Mouse (Mus musculus): ENCODE measurements at regions not wholly inside any gene's neighbourhood (a gene's known extent, or its start where the extent isn't known, plus 50 kb on each side); places are given as distances from the start of the nearest gene placed in this dataset.

DNA sequence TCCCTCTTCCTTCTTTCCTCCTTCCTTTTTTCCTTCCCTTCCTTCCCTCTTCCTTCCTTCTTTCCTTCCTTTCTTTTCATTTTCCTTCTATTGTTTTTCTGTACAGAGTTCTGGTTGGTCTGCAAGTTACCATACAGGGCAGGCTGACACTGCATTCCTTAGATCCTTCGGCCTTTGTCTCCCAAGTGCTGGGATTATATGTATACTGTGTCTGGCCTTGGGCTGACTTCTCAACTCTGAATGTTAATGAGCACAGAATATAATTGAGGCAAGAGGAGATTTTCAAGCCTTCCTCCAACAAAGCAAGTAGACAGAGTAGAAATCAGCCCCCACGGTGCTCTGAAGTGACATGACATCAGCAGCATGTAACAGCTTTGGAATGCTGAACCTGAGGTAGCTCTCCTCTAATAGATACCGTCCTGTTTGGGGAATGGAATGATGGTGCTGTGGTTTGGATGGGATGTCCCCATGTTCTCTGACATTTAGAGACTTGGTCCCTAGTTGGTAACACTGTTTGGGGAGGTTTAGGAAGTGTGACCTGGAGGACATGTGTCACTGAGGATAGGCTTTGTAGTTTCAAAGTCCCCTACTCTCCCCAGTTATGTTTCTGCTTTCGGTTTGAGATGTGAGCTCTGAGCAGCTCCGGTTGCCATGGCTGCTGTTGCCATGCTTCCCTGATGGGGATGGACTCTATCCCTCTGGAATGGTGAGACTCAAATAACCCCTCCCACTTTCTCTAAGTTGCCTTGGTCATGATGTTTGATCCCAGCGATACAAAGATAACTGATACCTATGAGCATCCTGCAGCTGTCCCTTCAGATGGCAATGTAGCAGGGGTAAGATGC is 178.1 kb downstream of the Dact1 start:
- peaks cover 4% of the 10 kb centered on the region for H3K4me1 ChIP-seq
- WGBS, result 53% methylated on average over 6 of the region's 6 CpGs
- no peak overlapping the region for H3K4me3 ChIP-seq
- no peaks in the 10 kb centered on the region for H3K27me3 ChIP-seq
- ATAC-seq (replicated peaks), result peak; percentile 48; the same call in 1 of the 2 replicates
- H3K27ac ChIP-seq (replicated peaks), result no peak overlapping the region
- H3K9me3 ChIP-seq, result no peaks in the 10 kb centered on the region
- no peak overlapping the region for H3K4me2 ChIP-seq (replicated peaks)
- H3K36me3 ChIP-seq, result no peaks in the 10 kb centered on the region
- no peak overlapping the region for H3K9ac ChIP-seq (replicated peaks)

DNA sequence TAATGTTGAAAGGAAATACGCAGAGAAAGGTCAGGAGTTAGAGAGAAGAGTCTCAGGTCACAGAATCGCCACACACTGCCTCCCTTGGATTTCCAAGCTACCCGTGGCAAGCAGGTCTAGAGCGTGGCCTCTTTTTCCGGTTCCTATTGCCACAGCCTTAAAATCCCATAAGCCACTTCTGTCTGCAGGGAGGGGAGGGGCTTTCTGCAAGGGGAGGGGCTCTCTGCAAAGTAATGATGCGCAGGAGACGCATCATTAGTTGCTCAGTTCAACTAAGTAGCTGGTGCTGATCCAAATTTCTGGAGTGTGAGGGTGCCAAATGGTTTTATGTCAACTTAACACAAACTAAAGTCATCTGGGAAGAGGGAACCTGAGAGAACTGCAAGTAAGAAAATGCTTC is 179.6 kb downstream of the Dact1 start:
- Histone ChIP-seq H3K9me3 (no peaks in the 10 kb centered on the region), H3K9ac (replicated peaks) (no peak overlapping the region), H3K4me1 (peaks cover 8% of the 10 kb centered on the region), H3K27me3 (no peaks in the 10 kb centered on the region), H3K36me3 (no peaks in the 10 kb centered on the region), H3K27ac (replicated peaks) (no peak overlapping the region), H3K4me2 (replicated peaks) (no peak overlapping the region), H3K4me3 (no peak overlapping the region)
- ATAC-seq (replicated peaks), result no peak
- WGBS, result 80% methylated on average over 7 of the region's 7 CpGs

DNA sequence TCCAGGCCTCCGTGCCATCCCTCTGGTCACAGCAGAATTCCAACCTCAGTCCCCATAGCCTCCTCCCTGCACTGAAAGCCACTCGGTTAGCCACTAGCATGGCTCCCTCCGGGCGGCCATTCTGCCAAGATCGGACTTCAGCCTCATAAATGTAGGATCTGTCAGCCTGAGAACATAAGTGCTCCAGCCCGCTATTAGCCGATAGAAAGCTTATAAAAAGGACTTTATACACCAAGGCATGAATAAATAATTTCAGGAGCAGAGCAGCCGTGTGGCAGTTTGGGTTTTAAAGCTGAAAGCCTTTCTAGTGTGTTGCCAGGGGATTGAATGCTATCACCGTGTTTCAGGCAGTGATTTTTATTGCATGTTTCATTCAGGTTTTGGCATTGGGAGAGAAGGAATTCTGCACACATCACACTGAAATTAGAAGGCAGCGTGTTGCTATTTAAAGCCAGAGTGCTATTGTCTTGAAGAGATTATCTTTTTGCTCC is 185.2 kb downstream of the Dact1 start:
- no peaks in the 10 kb centered on the region for H3K9me3 ChIP-seq
- H3K9ac ChIP-seq (replicated peaks), result no peak overlapping the region; the same call in 1 of the 2 replicates
- peak overlapping the region; percentile 75 for H3K27ac ChIP-seq (replicated peaks)
- no peak overlapping the region for H3K4me3 ChIP-seq
- 40% methylated on average over 10 of the region's 10 CpGs for WGBS
- no peaks in the 10 kb centered on the region for H3K27me3 ChIP-seq
- peaks cover 20% of the 10 kb centered on the region for H3K4me1 ChIP-seq
- no peaks in the 10 kb centered on the region for H3K36me3 ChIP-seq
- H3K4me2 ChIP-seq (replicated peaks), result peak overlapping the region; percentile 15
- 0 out of 2 replicates have a peak, but pooled peaks have one; percentile 18 for ATAC-seq (replicated peaks)

DNA sequence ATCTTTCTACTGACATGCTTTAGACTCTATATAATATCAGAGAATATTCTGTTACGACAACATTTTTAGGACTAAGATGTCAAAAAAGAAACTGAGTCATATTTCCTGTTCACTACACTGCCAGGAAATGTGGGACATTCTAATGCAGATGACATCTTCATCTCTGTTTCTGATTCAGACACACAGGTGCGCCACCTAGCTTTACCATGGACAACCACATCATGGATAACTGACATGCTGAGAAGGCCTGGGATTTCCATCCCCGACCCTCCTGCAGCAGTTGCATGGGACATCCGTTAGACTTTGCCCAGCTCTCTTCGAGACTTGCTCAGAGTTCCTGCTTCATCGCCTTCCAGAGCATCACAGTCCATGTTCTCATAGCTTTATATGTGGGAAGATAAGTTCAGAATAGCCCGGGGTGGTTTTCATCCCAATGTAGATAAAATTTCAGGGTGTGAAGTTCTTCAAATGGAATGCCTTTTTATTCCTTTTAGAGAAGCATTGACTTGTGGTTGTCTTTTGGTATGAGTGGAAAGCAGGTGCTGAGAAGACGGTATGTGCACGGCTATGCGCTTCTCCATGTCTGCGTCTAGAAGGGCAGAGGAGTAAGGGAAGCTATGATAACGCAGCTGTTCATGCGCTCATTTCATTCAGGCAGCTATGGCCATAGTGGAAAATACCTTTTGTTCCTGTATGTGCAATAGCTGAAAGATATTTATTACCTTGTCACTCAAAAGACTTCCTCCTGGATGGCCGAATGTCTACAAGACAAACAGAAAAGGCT is 188.8 kb downstream of the Dact1 start:
- Histone ChIP-seq H3K4me2 (replicated peaks) (no peak overlapping the region), H3K4me3 (no peak overlapping the region)
- WGBS, result 74% methylated on average over 14 of the region's 14 CpGs

DNA sequence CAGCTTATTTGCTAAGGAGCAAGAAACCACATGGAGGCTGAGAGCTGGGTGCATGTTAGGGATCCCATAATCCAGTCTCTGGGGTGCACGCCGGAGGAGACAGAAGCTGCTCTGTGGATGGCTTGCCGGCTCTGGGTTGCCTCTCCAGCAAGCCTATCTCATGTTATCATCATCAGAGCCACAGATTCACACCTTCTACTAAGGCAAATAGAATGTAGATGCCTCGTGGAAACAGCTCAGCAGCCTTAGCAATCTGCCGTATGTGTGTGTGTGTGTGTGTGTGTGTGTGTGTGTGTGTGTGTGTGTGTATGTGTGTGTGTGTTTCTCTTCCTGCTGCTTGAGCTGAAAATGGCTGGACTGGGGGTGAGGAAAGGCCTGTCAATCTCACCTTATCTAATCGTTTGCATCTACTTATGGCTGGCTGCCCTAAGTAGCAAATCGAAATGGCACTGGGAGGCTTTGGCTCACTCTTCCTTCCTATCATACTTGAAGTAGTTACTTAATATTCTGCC is 191.7 kb downstream of the Dact1 start:
- H3K36me3 ChIP-seq, result no peaks in the 10 kb centered on the region
- H3K4me1 ChIP-seq, result peaks cover 9% of the 10 kb centered on the region
- no peak overlapping the region for H3K9ac ChIP-seq (replicated peaks)
- ATAC-seq (replicated peaks), result no peak; the same call in 1 of the 2 replicates
- H3K4me3 ChIP-seq, result no peak overlapping the region
- no peaks in the 10 kb centered on the region for H3K27me3 ChIP-seq
- H3K27ac ChIP-seq (replicated peaks), result peak overlapping the region; percentile 63
- H3K9me3 ChIP-seq, result no peaks in the 10 kb centered on the region
- WGBS, result 52% methylated on average over 7 of the region's 7 CpGs
- H3K4me2 ChIP-seq (replicated peaks), result no peak overlapping the region

More for the DNA sequence above, 188.8 kb downstream of the Dact1 start:
- no peaks in the 10 kb centered on the region for H3K9me3 ChIP-seq
- H3K27me3 ChIP-seq, result no peaks in the 10 kb centered on the region
- H3K9ac ChIP-seq (replicated peaks), result no peak overlapping the region
- H3K27ac ChIP-seq (replicated peaks), result no peak overlapping the region
- H3K4me1 ChIP-seq, result peaks cover 29% of the 10 kb centered on the region
- no peaks in the 10 kb centered on the region for H3K36me3 ChIP-seq
- no peak for ATAC-seq (replicated peaks)

DNA sequence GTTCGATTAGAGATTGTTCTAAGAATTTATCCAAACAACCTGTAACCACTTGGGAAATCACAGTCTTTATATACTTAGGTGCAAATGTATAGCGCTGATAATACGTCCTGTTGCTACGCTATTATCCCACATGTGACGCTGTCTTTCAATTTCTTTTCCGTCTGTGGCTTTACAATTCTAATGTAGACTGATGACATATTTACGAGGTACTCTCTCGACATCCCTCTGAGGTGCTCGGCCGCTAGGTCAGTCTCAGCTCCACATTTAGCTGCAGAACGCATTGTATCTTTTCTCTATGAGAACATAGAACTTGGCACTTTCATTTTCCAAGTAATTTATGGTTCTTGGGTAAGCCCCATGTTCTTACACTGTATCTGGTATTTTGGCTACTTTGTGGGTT is 193.6 kb downstream of the Dact1 start:
- no peak overlapping the region for H3K9ac ChIP-seq (replicated peaks)
- H3K27ac ChIP-seq (replicated peaks), result no peak overlapping the region
- no peaks in the 10 kb centered on the region for H3K9me3 ChIP-seq
- H3K4me2 ChIP-seq (replicated peaks), result no peak overlapping the region
- no peak for ATAC-seq (replicated peaks)
- H3K4me3 ChIP-seq, result no peak overlapping the region
- H3K36me3 ChIP-seq, result no peaks in the 10 kb centered on the region
- H3K27me3 ChIP-seq, result no peaks in the 10 kb centered on the region
- 85% methylated on average over 11 of the region's 11 CpGs for WGBS
- peaks cover 9% of the 10 kb centered on the region for H3K4me1 ChIP-seq

DNA sequence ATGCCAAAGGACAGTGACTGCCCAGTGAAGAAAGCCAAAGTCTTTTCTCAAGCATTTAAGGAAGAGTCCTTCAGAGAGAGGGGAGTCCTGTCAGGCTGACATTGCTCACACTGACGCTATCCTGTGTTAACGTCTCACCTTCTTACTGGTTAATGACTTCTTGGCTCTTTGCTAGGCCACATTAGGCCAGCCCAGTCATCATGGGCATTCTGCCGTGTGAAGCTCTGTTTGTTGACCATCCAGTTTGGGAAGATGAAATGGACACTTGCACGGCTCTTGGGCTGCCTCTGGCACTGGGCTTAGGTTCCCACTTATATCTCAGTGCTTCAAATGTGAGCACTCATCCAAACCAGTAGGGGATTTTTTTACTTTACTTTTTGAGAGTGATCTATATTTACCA is 196.5 kb downstream of the Dact1 start:
- no peak overlapping the region for H3K9ac ChIP-seq (replicated peaks)
- no peak for ATAC-seq (replicated peaks)
- 77% methylated on average over 4 of the region's 4 CpGs for WGBS
- no peak overlapping the region for H3K4me3 ChIP-seq
- H3K4me2 ChIP-seq (replicated peaks), result no peak overlapping the region
- H3K9me3 ChIP-seq, result no peaks in the 10 kb centered on the region
- H3K27me3 ChIP-seq, result no peaks in the 10 kb centered on the region
- H3K27ac ChIP-seq (replicated peaks), result no peak overlapping the region
- no peaks in the 10 kb centered on the region for H3K36me3 ChIP-seq
- H3K4me1 ChIP-seq, result peaks cover 5% of the 10 kb centered on the region

DNA sequence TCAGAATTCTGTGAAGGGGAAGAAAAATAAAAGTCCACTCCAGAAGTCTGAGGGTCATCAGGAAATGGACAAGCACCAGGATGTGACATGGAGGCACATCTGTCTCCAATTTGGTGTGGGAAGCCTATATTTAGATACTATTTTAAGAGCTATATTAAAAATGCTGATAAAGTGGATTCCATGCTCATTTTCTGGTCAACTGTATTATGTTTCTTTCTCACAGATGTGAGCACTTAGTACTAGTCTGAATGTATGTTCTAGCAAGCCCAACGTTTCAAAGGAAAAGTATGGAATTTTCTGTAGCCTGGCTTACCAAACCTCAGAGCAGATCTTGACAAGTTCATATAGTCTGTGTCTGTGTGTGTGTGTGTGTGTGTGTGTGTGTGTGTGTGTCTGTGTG is 197.0 kb downstream of the Dact1 start:
- H3K27ac ChIP-seq (replicated peaks), result no peak overlapping the region
- H3K9me3 ChIP-seq, result no peaks in the 10 kb centered on the region
- H3K27me3 ChIP-seq, result no peaks in the 10 kb centered on the region
- H3K4me3 ChIP-seq, result no peak overlapping the region
- 90% methylated on average over 1 of the region's 1 CpGs for WGBS
- no peak overlapping the region for H3K4me2 ChIP-seq (replicated peaks)
- no peak for ATAC-seq (replicated peaks)
- no peaks in the 10 kb centered on the region for H3K36me3 ChIP-seq
- H3K4me1 ChIP-seq, result peaks cover 1% of the 10 kb centered on the region; the same call in 1 of the 2 replicates
- no peak overlapping the region for H3K9ac ChIP-seq (replicated peaks)

DNA sequence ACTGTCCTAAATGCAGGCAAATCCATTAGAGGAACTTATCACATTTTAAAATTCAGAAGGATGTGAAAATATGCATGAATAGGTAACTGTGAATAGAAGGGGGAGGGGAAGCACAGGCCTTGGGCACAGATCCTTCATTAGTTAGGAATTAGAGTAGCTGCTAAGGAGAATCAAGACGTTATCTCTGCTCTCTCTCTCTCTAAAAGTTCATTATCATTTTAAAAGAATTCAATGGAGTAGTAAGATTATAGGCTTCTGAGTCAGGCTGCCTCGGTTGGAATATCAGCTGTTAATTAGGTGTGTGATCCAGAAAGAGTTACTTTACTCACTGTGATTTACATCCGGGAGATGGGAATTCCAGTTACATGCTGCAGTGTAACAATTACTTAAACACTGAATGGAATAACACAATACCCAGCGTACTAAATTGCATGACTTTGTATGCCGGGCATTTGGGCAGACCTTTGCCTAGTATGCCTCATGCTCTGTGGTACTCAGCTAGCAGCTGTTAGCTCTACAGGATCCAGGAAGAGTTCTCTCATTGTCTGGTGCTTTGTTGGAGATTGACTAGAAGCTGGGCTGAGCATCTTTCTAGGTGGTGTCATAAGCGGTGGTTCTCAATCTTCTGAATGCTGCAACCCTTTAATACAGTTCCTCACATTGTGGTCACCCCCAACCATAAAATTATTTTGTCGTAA is 203.4 kb downstream of the Dact1 start:
- Histone ChIP-seq H3K9me3 (no peaks in the 10 kb centered on the region), H3K4me3 (no peak overlapping the region), H3K36me3 (no peaks in the 10 kb centered on the region), H3K4me2 (replicated peaks) (no peak overlapping the region), H3K27me3 (no peaks in the 10 kb centered on the region), H3K27ac (replicated peaks) (peak overlapping the region; percentile 55), H3K4me1 (peaks cover 10% of the 10 kb centered on the region), H3K9ac (replicated peaks) (no peak overlapping the region)
- ATAC-seq (replicated peaks), result 0 out of 2 replicates have a peak, but pooled peaks have one; percentile 29
- WGBS, result 31% methylated on average over 7 of the region's 7 CpGs

DNA sequence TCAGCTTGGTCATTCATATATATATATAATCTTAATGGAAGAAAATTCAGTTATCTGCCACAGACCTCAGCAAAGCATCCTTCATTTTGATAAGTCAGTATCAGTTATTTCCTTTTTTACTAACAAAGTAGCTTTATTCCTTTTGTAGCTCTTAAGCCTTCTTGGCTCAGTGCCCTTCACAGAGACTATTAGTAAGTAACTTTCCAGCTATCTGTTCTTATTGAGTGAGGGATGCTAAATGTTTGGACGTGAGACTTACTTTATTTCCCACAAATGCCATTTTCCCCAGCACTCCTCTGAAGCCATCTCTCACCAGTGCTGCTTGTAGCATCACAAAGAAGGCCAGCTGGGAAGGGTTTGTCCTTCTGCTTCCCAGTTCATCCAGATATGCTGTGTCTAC is 209.8 kb downstream of the Dact1 start:
- Histone ChIP-seq H3K9ac (replicated peaks) (no peak overlapping the region), H3K9me3 (no peaks in the 10 kb centered on the region), H3K4me2 (replicated peaks) (no peak overlapping the region), H3K4me1 (no peaks in the 10 kb centered on the region), H3K36me3 (no peaks in the 10 kb centered on the region), H3K27ac (replicated peaks) (no peak overlapping the region), H3K4me3 (no peak overlapping the region), H3K27me3 (no peaks in the 10 kb centered on the region)
- 58% methylated on average over 1 of the region's 1 CpGs for WGBS
- ATAC-seq (replicated peaks), result no peak

DNA sequence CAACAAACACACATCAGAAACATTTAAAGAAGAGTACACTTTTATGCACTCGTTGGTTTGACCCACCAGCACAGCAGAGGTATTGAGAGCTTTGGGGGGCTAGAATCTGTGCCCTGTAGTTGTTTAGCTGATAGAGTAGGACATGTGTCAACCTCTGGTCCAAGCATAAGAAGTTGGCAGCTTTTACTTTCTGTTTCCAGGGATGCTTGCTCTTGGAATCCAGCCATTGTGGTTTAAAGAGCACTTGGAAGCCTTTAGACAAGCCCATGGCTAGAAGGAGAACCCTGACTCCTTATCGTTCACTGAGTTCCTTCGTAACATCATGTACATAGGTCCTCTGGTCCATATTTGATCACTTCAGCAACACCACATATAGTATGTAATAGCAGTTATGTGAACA is 212.3 kb downstream of the Dact1 start:
- 93% methylated on average over 3 of the region's 3 CpGs for WGBS
- no peak overlapping the region for H3K27ac ChIP-seq (replicated peaks)

More for the DNA sequence above, 212.3 kb downstream of the Dact1 start:
- Histone ChIP-seq H3K27me3 (no peaks in the 10 kb centered on the region), H3K36me3 (no peaks in the 10 kb centered on the region), H3K9ac (replicated peaks) (no peak overlapping the region), H3K4me1 (no peaks in the 10 kb centered on the region), H3K4me3 (no peak overlapping the region), H3K4me2 (replicated peaks) (no peak overlapping the region), H3K9me3 (no peaks in the 10 kb centered on the region)
- ATAC-seq (replicated peaks), result no peak

Measured in forebrain, embryonic 15.5 days (tissue).